Mouse (Mus musculus) hindbrain, embryonic 11.5 days (tissue): ENCODE measurements at regions not wholly inside any gene's neighbourhood (a gene's known extent, or its start where the extent isn't known, plus 50 kb on each side); places are given as distances from the start of the nearest gene placed in this dataset.

Source experiments
- ATAC-seq: fragments of 200-750 bp; cut with Nextera tagmentation; 2 replicates; pipeline ENCODE4 v1.8.0; 2017; ENCODE audit warnings: mild to moderate bottlenecking, moderate TSS enrichment, moderate library complexity; ENCODE audit not compliant: low FRiP score
- DNase-seq: peaks from one replicate; pipeline ENCODE4 v3.0.0-alpha.2; 2015; ENCODE audit warnings: low spot score
- H3K27ac ChIP-seq: fragments of 300-500 bp; sonication (generic); 2 replicates; pipeline ENCODE4 v1.5.1; 2014; ENCODE audit warnings: mild to moderate bottlenecking, low read depth, low read length
- H3K27me3 ChIP-seq: fragments of 300-500 bp; sonication (generic); 2 replicates; pipeline ENCODE4 v1.6.1; 2014; ENCODE audit warnings: mild to moderate bottlenecking, low read length, moderate library complexity, mixed read lengths; ENCODE audit not compliant: control insufficient read depth, insufficient read depth
- H3K36me3 ChIP-seq: fragments of 300-500 bp; sonication (generic); 2 replicates; pipeline ENCODE4 v1.6.1; 2014; ENCODE audit warnings: mild to moderate bottlenecking, low read length, moderate library complexity, mixed read lengths; ENCODE audit not compliant: control insufficient read depth, insufficient read depth
- H3K4me1 ChIP-seq: fragments of 300-500 bp; sonication (generic); replicated peaks from 2 replicates; pipeline ENCODE4 v1.6.1; 2014; ENCODE audit warnings: low read length, mixed read lengths; ENCODE audit not compliant: control insufficient read depth, insufficient read depth
- H3K4me2 ChIP-seq: fragments of 300-500 bp; sonication (generic); replicated peaks from 2 replicates; pipeline ENCODE4 v1.6.1; 2014; ENCODE audit warnings: mild to moderate bottlenecking, low read depth, low read length
- H3K4me3 ChIP-seq: fragments of 300-500 bp; sonication (generic); 2 replicates; pipeline ENCODE4 v1.5.1; 2014; ENCODE audit warnings: low read depth, low read length
- H3K9ac ChIP-seq: fragments of 300-500 bp; sonication (generic); 2 replicates; pipeline ENCODE4 v1.6.1; 2014; ENCODE audit warnings: low read depth, low read length
- H3K9me3 ChIP-seq: fragments of 300-500 bp; sonication (generic); 2 replicates; pipeline ENCODE4 v1.6.1; 2016; ENCODE audit warnings: low read length; ENCODE audit not compliant: control insufficient read depth
- WGBS: fragments of 180-500 bp; shearing (Covaris S2); extraction: QIAGEN DNeasy Blood & Tissue Kit; methylation state at CpG from one replicate; pipeline ENCODE4 v1.1.7; 2014; 5-methylcytosine and 5-hydroxymethylcytosine counted together

- Histone ChIP-seq H3K27ac (no peak overlapping the region), H3K4me3 (no peak overlapping the region), H3K27me3 (no peaks in the 10 kb centered on the region), H3K4me1 (no peaks in the 10 kb centered on the region), H3K36me3 (no peaks in the 10 kb centered on the region), H3K4me2 (no peak overlapping the region), H3K9ac (no peak overlapping the region), H3K9me3 (no peaks in the 10 kb centered on the region)
- no peak for DNase-seq
- 94% methylated on average over 1 of the region's 1 CpGs for WGBS
- no peak for ATAC-seq
These were observed 475.3 kb downstream of the Dach1 start for GRCm38 (mm10) chr14:97694238-97694637.

GRCm38 (mm10) chr14:97684617-97685016 lies 484.9 kb downstream of the Dach1 start:
- Histone ChIP-seq H3K36me3 (no peaks in the 10 kb centered on the region), H3K27me3 (no peaks in the 10 kb centered on the region), H3K9ac (no peak overlapping the region), H3K4me1 (no peaks in the 10 kb centered on the region), H3K9me3 (no peaks in the 10 kb centered on the region), H3K27ac (no peak overlapping the region), H3K4me3 (no peak overlapping the region), H3K4me2 (no peak overlapping the region)
- 89% methylated on average over 3 of the region's 3 CpGs for WGBS
- DNase-seq = no peak
- ATAC-seq = no peak

- Histone ChIP-seq H3K4me3 (no peak overlapping the region), H3K27me3 (no peaks in the 10 kb centered on the region), H3K9me3 (no peaks in the 10 kb centered on the region), H3K4me1 (no peaks in the 10 kb centered on the region), H3K9ac (no peak overlapping the region), H3K27ac (no peak overlapping the region), H3K4me2 (no peak overlapping the region), H3K36me3 (no peaks in the 10 kb centered on the region)
- ATAC-seq = no peak
- 78% methylated on average over 2 of the region's 2 CpGs for WGBS
- no peak for DNase-seq
These were observed 501.8 kb downstream of the Dach1 start for GRCm38 (mm10) chr14:97667806-97668205.

- peak; percentile 47 for DNase-seq
These were observed 531.3 kb downstream of the Dach1 start for GRCm38 (mm10) chr14:97638187-97638792.

GRCm38 (mm10) chr14:97611438-97611837 lies 558.1 kb downstream of the Dach1 start:
- Histone ChIP-seq H3K4me3 (no peak overlapping the region), H3K36me3 (no peaks in the 10 kb centered on the region), H3K9ac (no peak overlapping the region), H3K27ac (no peak overlapping the region), H3K4me2 (no peak overlapping the region), H3K27me3 (no peaks in the 10 kb centered on the region), H3K4me1 (no peaks in the 10 kb centered on the region), H3K9me3 (no peaks in the 10 kb centered on the region)
- ATAC-seq = no peak
- WGBS = 75% methylated on average over 1 of the region's 1 CpGs
- DNase-seq = no peak

More at GRCm38 (mm10) chr14:97638187-97638792, 531.3 kb downstream of the Dach1 start:
- H3K4me1 ChIP-seq = no peaks in the 10 kb centered on the region; the same call in 1 of the 2 replicates
- H3K4me3 ChIP-seq = no peak overlapping the region
- ATAC-seq = peak; percentile 91
- no peaks in the 10 kb centered on the region for H3K27me3 ChIP-seq
- no peak overlapping the region for H3K4me2 ChIP-seq
- 27% methylated on average over 4 of the region's 4 CpGs for WGBS
- no peak overlapping the region for H3K9ac ChIP-seq
- no peaks in the 10 kb centered on the region for H3K36me3 ChIP-seq
- H3K9me3 ChIP-seq = no peaks in the 10 kb centered on the region
- H3K27ac ChIP-seq = no peak overlapping the region

GRCm38 (mm10) chr14:97596694-97597093 lies 572.9 kb downstream of the Dach1 start:
- DNase-seq = peak; percentile 26
- Histone ChIP-seq H3K4me1 (no peaks in the 10 kb centered on the region), H3K9me3 (no peaks in the 10 kb centered on the region), H3K4me3 (no peak overlapping the region), H3K27me3 (no peaks in the 10 kb centered on the region), H3K27ac (no peak overlapping the region), H3K4me2 (no peak overlapping the region), H3K36me3 (no peaks in the 10 kb centered on the region), H3K9ac (no peak overlapping the region)
- ATAC-seq = peak; percentile 72
- 22% methylated on average over 5 of the region's 5 CpGs for WGBS

GRCm38 (mm10) chr14:97588611-97589010 lies 581.0 kb downstream of the Dach1 start:
- Histone ChIP-seq H3K4me3 (no peak overlapping the region), H3K9ac (no peak overlapping the region), H3K27ac (no peak overlapping the region), H3K4me2 (no peak overlapping the region), H3K4me1 (peaks cover 3% of the 10 kb centered on the region; the same call in 1 of the 2 replicates), H3K27me3 (no peaks in the 10 kb centered on the region), H3K9me3 (no peaks in the 10 kb centered on the region), H3K36me3 (no peaks in the 10 kb centered on the region)
- DNase-seq (no peak), ATAC-seq (peak; percentile 15; the same call in 1 of the 2 replicates)
- 74% methylated on average over 4 of the region's 4 CpGs for WGBS

GRCm38 (mm10) chr14:97588182-97588581 lies 581.4 kb downstream of the Dach1 start:
- no peak overlapping the region for H3K27ac ChIP-seq
- H3K9me3 ChIP-seq = no peaks in the 10 kb centered on the region
- ATAC-seq (peak; percentile 79), DNase-seq (peak; percentile 31)
- no peaks in the 10 kb centered on the region for H3K27me3 ChIP-seq
- H3K36me3 ChIP-seq = no peaks in the 10 kb centered on the region
- no peak overlapping the region for H3K4me2 ChIP-seq
- 24% methylated on average over 7 of the region's 7 CpGs for WGBS
- no peak overlapping the region for H3K4me3 ChIP-seq
- no peak overlapping the region for H3K9ac ChIP-seq
- H3K4me1 ChIP-seq = peaks cover 3% of the 10 kb centered on the region; the same call in 1 of the 2 replicates

- no peaks in the 10 kb centered on the region for H3K27me3 ChIP-seq
These were observed 582.6 kb downstream of the Dach1 start for GRCm38 (mm10) chr14:97586962-97587361.

More at GRCm38 (mm10) chr14:97586962-97587361, 582.6 kb downstream of the Dach1 start:
- Histone ChIP-seq H3K4me3 (no peak overlapping the region), H3K27ac (no peak overlapping the region), H3K4me1 (peaks cover 3% of the 10 kb centered on the region; the same call in 1 of the 2 replicates), H3K9ac (no peak overlapping the region), H3K4me2 (no peak overlapping the region), H3K36me3 (no peaks in the 10 kb centered on the region), H3K9me3 (no peaks in the 10 kb centered on the region)
- peak; percentile 33 for DNase-seq
- WGBS = 19% methylated on average over 4 of the region's 4 CpGs
- peak; percentile 74; the same call in 1 of the 2 replicates for ATAC-seq
